Mouse (Mus musculus) ES-E14 (cell line): Measurements from ENCODE around the gene Dppa4.
A peak's percentile ranks its signal among the peaks of the same experiment; 100 is the strongest.

Source experiments
- HCFC1 ChIP-seq: IDR thresholded peaks from 2 replicates; pipeline ENCODE4 v1.6.1; 2012; ENCODE audit warnings: low read length, inconsistent platforms, borderline replicate concordance; ENCODE audit not compliant: insufficient read depth
- MAFK ChIP-seq: IDR thresholded peaks from 2 replicates; pipeline ENCODE4 v1.6.1; 2014; ENCODE audit warnings: mild to moderate bottlenecking, low read depth, low read length, inconsistent platforms; ENCODE audit not compliant: insufficient read depth
- ZC3H11A ChIP-seq: IDR thresholded peaks from 2 replicates; pipeline ENCODE4 v1.6.1; 2012; ENCODE audit warnings: low read depth, mild to moderate bottlenecking, inconsistent platforms, low read length, borderline replicate concordance
- ZNF384 ChIP-seq: IDR thresholded peaks from 2 replicates; pipeline ENCODE4 v1.6.1; 2012; ENCODE audit warnings: low read depth, low read length, inconsistent platforms

- peak; percentile 89 for TF ChIP-seq ZNF384
- no peak for TF ChIP-seq ZC3H11A
- TF ChIP-seq MAFK = no peak
- no peak for TF ChIP-seq HCFC1
Measured at GRCm38 (mm10) chr16:48297384-48298136, 14.0 kb downstream of the Dppa4 start.
